Mouse (Mus musculus) layer of hippocampus, adult 6 months (tissue): ENCODE data around the gene Srsf11. TPM values are rescaled to one million over a fixed set of nuclear protein-coding genes. Genes with fewer than 3 reads are reported as not detected.

Experiments used
- long read RNA-seq, 2 experiments: library from polyadenylated mRNA; unstranded; transcript quantifications; one replicate each; pipeline ENCODE4 v2.0.0; 2019 to 2020
- polyA plus RNA-seq: library from polyadenylated mRNA; unstranded; fragments of <200 nt; fragmentation: Nextera tagmentation; gene quantifications from 2 replicates; pipeline ENCODE4 v1.2.3, GENCODE M21; 2021

Srsf11 gene
- 126 and 137 TPM in 2 replicates for polyA plus RNA-seq
- long read RNA-seq, experiment 1, partial matches to known transcripts: 110 of 137 reads
- long read RNA-seq, experiment 1, other reads (novel, unspliced or antisense): 19 of 137 reads
- long read RNA-seq, experiment 2, transcript Srsf11-201 (13 exons, 1,643 nt): minor isoform, 9 of 250 reads
- long read RNA-seq, experiment 2, transcript Srsf11-204 (13 exons, 3,106 nt): major isoform, 54 of 250 reads
- long read RNA-seq, experiment 2, transcript Srsf11-202 (12 exons, 2,654 nt): minor isoform, 21 of 250 reads
- long read RNA-seq, experiment 2, transcript Srsf11-219 (1 exons, 1,570 nt): minor isoform, 18 of 250 reads
- long read RNA-seq, experiment 2, partial matches to known transcripts: 85 of 250 reads
- long read RNA-seq, experiment 2, other reads (novel, unspliced or antisense): 50 of 250 reads

GRCm38 (mm10) chr3:158036329-158036988, at the start of gene Srsf11, which contains the start of gene Lrrc40:
Gene Srsf11 (minus strand): TSS chr3:158036639.
Gene Lrrc40 (plus strand): TSS chr3:158036662.

Other genes with a start within 250 kb of the Srsf11 start
- gene Cth, start 111.6 kb downstream of the Srsf11 start, polyA plus RNA-seq: 6.0 and 7.3 TPM in 2 replicates
- 23.1 and 27.4 TPM in 2 replicates for gene Ankrd13c, start 89.4 kb downstream of the Srsf11 start, polyA plus RNA-seq
- gene Lrrc40, start within 50 bp of the Srsf11 start, polyA plus RNA-seq: 34.5 and 36.0 TPM in 2 replicates